Mouse (Mus musculus) macrophage (primary cell): Measurements from ENCODE around the gene Wdr93. TPM values are rescaled to one million over a fixed set of nuclear protein-coding genes. Genes with fewer than 3 reads are reported as not detected.

Experiments
- H3K27ac ChIP-seq: fragments of 350-480 bp; formaldehyde crosslinking; 2 replicates; pipeline ENCODE4 v1.9.0; 2021
- H3K36me3 ChIP-seq: fragments of 350-480 bp; formaldehyde crosslinking; 2 replicates; pipeline ENCODE4 v1.9.0; 2021; ENCODE audit errors: inconsistent target
- H3K4me3 ChIP-seq: fragments of 350-480 bp; formaldehyde crosslinking; 2 replicates; pipeline ENCODE4 v1.9.0; 2021; ENCODE audit errors: inconsistent target
- H3K79me2 ChIP-seq: fragments of 350-480 bp; formaldehyde crosslinking; 2 replicates; pipeline ENCODE4 v1.9.0; 2021; ENCODE audit errors: inconsistent target
- WGBS: methylation state at CpG from one replicate; pipeline ENCODE4 v1.1.7; 2026; ENCODE audit warnings: inconsistent platforms; ENCODE audit not compliant: missing documents; 5-methylcytosine and 5-hydroxymethylcytosine counted together
- polyA plus RNA-seq: library from polyadenylated mRNA; stranded (reverse); fragments of 250-400 nt; gene quantifications from 3 replicates; pipeline ENCODE4 v1.2.4, GENCODE M21; 2018; ENCODE audit warnings: inconsistent platforms

Gene Wdr93
- polyA plus RNA-seq, 1 experiment from 2014 or later, result 0.06 TPM

- Histone ChIP-seq H3K79me2 (no peaks in the 10 kb centered on the region), H3K4me3 (no peak overlapping the region), H3K27ac (no peak overlapping the region), H3K36me3 (no peaks in the 10 kb centered on the region)
- WGBS, result 86% methylated on average over 5 of the region's 5 CpGs
These were observed 59.1 kb downstream of the Wdr93 start for GRCm38 (mm10) chr7:79802037-79802436.

- WGBS, result 70% methylated on average over 2 of the region's 2 CpGs
- H3K27ac ChIP-seq, result no peak overlapping the region
- no peaks in the 10 kb centered on the region for H3K79me2 ChIP-seq
- H3K4me3 ChIP-seq, result no peak overlapping the region
- H3K36me3 ChIP-seq, result no peaks in the 10 kb centered on the region
These were observed 60.9 kb downstream of the Wdr93 start for GRCm38 (mm10) chr7:79803887-79804286.

DNA sequence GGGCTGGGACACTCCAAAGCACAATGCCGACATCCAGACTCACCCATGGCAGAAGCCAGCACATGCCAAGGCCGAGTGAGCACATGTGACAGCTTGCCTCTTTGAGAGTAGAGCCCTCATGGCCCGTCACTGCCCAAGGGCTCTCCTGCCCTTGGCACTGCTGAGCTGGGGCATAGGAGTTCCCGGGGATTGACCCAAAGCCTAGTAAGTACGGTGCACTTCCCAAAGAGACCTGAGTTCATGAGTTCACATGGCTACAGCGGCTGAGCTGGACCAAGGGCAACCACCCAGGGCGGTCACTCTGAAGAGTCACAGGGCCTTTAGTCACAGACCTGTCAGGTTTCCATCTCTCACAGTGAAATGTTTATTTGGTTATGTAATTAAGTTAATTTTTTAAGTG lies 65.6 kb downstream of the Wdr93 start:
- no peaks in the 10 kb centered on the region for H3K36me3 ChIP-seq
- WGBS, result 91% methylated on average over 7 of the region's 7 CpGs
- H3K4me3 ChIP-seq, result no peak overlapping the region
- H3K79me2 ChIP-seq, result no peaks in the 10 kb centered on the region
- H3K27ac ChIP-seq, result no peak overlapping the region

- 18% methylated on average over 71 of the region's 71 CpGs for WGBS
- Histone ChIP-seq H3K27ac (no peak within 1 kb of the TSS), H3K79me2 (no peaks in the 10 kb centered on the region), H3K36me3 (no peaks in the 10 kb centered on the region), H3K4me3 (no peak within 1 kb of the TSS)
These were observed 67.9 kb downstream of the Wdr93 start, which contains the start of gene Mesp2 for GRCm38 (mm10) chr7:79810611-79811506. Mesp2 (plus strand) TSS chr7:79810727.

DNA sequence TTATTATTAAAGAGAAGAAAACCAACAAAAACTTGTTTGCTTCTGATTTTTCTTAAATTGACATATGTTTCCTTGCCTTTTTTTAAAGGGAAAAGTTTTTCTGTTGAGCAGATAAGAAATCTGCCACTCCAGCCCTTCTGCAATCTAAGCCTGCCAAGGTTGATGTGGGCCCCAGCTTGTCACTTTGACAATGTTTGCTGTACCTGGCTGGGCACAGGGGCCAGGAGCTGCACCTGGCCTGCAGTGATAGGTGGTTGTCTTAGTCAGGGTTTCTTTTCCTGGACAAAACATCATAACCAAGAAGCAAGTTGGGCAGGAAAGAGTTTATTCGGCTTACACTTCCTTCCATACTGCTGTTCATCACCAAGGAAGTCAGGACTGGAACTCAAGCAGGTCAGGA lies 70.4 kb downstream of the Wdr93 start:
- Histone ChIP-seq H3K79me2 (no peaks in the 10 kb centered on the region), H3K4me3 (no peak overlapping the region), H3K27ac (no peak overlapping the region), H3K36me3 (no peaks in the 10 kb centered on the region)
- 90% methylated on average over 1 of the region's 1 CpGs for WGBS

- H3K36me3 ChIP-seq, result peaks cover 13% of the 10 kb centered on the region
- 60% methylated on average over 6 of the region's 6 CpGs for WGBS
- H3K79me2 ChIP-seq, result no peaks in the 10 kb centered on the region
- no peak overlapping the region for H3K4me3 ChIP-seq
- no peak overlapping the region for H3K27ac ChIP-seq
These were observed 75.4 kb downstream of the Wdr93 start for GRCm38 (mm10) chr7:79818321-79818720.

DNA sequence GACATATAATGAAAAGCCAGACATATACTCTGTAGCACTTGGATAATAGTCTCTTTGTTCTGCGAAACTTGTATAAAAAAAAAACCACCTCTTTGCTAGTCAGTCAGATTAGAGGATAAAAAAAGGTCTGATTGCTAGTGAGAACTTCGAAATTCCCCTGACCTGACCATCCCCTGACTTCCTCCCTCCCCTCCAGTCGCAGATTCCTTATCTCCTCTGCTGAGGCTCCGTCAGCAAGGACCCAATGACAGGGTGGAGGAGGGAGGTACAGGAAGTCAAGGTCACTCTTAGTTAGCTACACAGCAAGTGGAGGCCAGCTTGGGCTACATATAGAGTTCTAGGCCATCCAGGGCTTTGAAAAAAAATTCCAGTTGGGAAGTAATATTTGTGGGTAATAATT lies 76.6 kb downstream of the Wdr93 start:
- Histone ChIP-seq H3K4me3 (no peak overlapping the region), H3K36me3 (peaks cover 23% of the 10 kb centered on the region), H3K27ac (no peak overlapping the region), H3K79me2 (no peaks in the 10 kb centered on the region)
- WGBS, result 43% methylated on average over 4 of the region's 4 CpGs

- peaks cover 28% of the 10 kb centered on the region for H3K36me3 ChIP-seq
- 91% methylated on average over 11 of the region's 11 CpGs for WGBS
- no peak overlapping the region for H3K4me3 ChIP-seq
- H3K79me2 ChIP-seq, result no peaks in the 10 kb centered on the region
- H3K27ac ChIP-seq, result no peak overlapping the region
These were observed 77.0 kb downstream of the Wdr93 start for GRCm38 (mm10) chr7:79819996-79820395.

- Histone ChIP-seq H3K27ac (no peak overlapping the region), H3K4me3 (no peak overlapping the region), H3K79me2 (no peaks in the 10 kb centered on the region), H3K36me3 (peaks cover 50% of the 10 kb centered on the region)
- 51% methylated on average over 12 of the region's 12 CpGs for WGBS
These were observed 79.2 kb downstream of the Wdr93 start for GRCm38 (mm10) chr7:79822092-79822695.

GRCm38 (mm10) chr7:79828341-79828740 lies 85.4 kb downstream of the Wdr93 start:
- Histone ChIP-seq H3K36me3 (peaks cover 73% of the 10 kb centered on the region), H3K79me2 (peaks cover 29% of the 10 kb centered on the region; the same call in 1 of the 2 replicates), H3K4me3 (no peak overlapping the region), H3K27ac (no peak overlapping the region)
- WGBS, result 98% methylated on average over 3 of the region's 3 CpGs

DNA sequence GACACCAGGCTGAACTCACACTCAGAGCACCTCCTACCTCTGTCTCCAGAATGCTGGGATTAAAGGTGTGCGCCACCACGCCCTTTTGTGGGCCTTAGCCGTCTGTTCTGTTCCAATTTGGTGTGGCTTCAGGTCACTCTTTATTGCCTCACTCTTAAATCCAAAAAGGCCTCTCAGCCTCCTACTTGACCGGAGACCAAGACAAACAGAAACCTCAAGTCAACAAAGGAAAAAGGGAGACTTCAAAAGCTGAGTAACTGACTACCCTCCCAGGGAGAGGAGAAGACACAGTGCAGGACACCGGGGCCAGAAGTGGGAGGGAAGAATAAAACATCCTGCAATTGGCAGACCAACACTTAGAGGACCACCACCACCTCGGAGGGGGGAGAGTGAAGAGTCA lies 88.2 kb downstream of the Wdr93 start:
- Histone ChIP-seq H3K27ac (no peak overlapping the region), H3K36me3 (peaks cover 73% of the 10 kb centered on the region), H3K79me2 (peaks cover 52% of the 10 kb centered on the region; the same call in 1 of the 2 replicates), H3K4me3 (no peak overlapping the region)
- 78% methylated on average over 6 of the region's 6 CpGs for WGBS

GRCm38 (mm10) chr7:79831585-79831984 lies 88.6 kb downstream of the Wdr93 start:
- H3K36me3 ChIP-seq, result peaks cover 73% of the 10 kb centered on the region
- no peak overlapping the region for H3K4me3 ChIP-seq
- H3K79me2 ChIP-seq, result peaks cover 53% of the 10 kb centered on the region; the same call in 1 of the 2 replicates
- H3K27ac ChIP-seq, result no peak overlapping the region
- whole genome bisulfite sequencing, result 74% methylated on average over 6 of the region's 6 CpGs

DNA sequence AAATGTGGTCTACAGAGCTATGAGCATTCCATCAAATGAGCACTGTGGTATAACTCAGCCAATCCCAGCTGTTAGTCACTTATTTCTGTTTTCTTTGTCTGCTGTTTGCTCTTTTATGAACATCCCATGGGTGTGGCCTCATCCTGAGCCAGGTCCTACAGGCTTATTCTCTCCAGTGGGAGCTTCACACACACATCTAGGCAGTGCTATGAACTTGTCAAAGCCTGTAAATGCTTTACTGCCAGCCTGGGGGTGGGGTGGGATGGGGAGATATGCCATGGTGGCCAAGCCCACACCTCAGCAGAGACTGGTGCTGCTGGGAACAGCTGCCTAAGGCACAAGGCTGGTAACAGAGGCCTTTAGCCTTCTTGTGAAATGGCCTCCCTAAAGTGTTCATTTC lies 90.0 kb downstream of the Wdr93 start:
- Histone ChIP-seq H3K27ac (no peak overlapping the region), H3K4me3 (no peak overlapping the region), H3K79me2 (peaks cover 67% of the 10 kb centered on the region; the same call in 1 of the 2 replicates), H3K36me3 (peaks cover 73% of the 10 kb centered on the region)

DNA sequence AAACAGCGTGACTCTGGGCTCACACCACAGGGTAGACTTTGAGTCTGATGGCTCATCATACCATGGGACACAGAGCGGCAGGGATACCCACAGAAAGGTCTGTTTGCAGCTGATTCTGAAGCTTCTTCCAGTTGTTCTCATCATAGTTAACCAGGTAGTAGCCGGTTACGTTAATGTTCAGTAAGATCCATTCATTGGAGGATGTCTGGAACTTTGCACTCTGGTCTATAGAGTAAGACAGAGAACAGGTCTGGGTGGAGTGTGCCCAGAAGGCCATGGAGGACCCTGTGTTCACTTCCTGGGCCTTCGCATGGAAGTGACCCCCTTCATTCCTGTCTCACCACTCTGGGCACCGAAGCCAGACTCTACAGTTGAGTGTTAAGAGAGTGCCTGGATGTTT lies 92.2 kb downstream of the Wdr93 start:
- Histone ChIP-seq H3K4me3 (no peak overlapping the region), H3K27ac (no peak overlapping the region), H3K36me3 (peaks cover 90% of the 10 kb centered on the region), H3K79me2 (peaks cover 74% of the 10 kb centered on the region; the same call in 1 of the 2 replicates)
- 93% methylated on average over 6 of the region's 6 CpGs for WGBS
